Mouse (Mus musculus) erythroblast, embryonic 14.5 days (primary cell): Measurements from ENCODE around the gene Gdpd5.

Source experiments
- GATA1 ChIP-seq: IDR thresholded peaks from 2 replicates; pipeline ENCODE4 v1.6.1; 2012; ENCODE audit warnings: low read length, inconsistent platforms, mixed read lengths
- TAL1 ChIP-seq: IDR thresholded peaks from 3 replicates; pipeline ENCODE4 v1.6.1; 2012; ENCODE audit warnings: low read length, inconsistent platforms, mixed read lengths

DNA sequence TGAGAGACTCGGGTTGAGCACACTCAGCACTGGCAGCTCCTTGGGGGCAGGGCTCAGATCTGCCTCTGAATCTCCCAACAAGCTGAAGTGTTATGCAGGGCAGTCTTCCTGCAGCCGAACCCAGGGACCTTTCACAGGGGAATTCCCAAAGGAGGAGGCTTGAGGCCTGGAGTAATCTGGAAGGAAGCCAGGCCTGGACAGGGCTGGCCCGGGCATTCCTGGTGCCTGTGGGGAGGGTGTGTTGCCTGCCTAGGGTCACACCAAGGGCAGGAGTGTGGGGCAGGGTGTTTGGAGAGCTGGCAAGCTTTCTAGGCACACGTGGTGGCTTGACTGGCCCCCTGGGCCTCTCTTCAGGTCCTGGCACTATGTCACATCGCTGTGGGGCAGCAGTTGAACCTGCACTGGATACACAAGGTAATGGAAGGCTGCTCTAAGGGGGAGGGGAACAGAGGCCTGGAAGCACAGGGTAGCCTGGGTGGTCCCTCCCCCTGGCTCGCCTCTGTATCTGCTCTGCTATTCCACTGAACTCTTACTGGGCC, 60.4 kb downstream of the Gdpd5 start:
- TF ChIP-seq TAL1 (no peak), GATA1 (no peak)
